Comparison of ENCODE assay signal across 14 mouse cellular contexts in the genomic region with DNA sequence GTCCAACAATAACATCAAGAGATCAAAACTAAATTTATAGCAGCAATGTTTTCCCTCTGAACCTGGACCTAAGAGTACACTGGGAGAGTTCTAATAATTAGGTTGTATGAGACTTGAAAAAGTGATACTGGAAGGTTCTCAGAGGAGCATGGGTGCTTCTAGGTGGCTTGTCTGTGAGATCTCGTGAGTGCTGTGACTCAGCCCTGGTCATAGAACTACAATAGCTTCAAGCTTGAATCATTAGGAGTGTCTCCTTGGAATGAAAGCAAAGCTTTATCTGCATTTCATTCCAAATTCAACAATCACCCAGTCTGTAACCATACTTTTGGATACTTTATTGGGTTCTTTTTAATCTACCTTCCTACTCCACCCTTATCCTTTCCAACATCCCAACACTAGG. TPM values are rescaled to one million over a fixed set of nuclear protein-coding genes. Genes with fewer than 3 reads are reported as not detected.
DNase-seq lines count a peak whose midpoint lies in the region.
"Had no signal": no experiment of that assay in that cellular context is flagged by ENCODE, and none has a peak within 500 bp of the region (broad histone marks: within the 10 kb centered on the region; RNA-seq: fewer than 3 reads in every experiment).

No protein-coding gene starts in this region.

- DNase-seq in adrenal gland, postnatal 25 days = peak; percentile 3
- no peak for DNase-seq in adrenal gland, adult 18-20 months (ENCODE audit: low spot score in 2 of 2)
- DNase-seq in 3T3-L1 (ENCODE audit: low read depth, low spot score) = peak; percentile 76
- DNase-seq in Muller cell, postnatal 12 days (ENCODE audit: inconsistent ontology term) = peak; percentile 35
- peak; percentile 2 for DNase-seq in fat pad, adult 2 months (ENCODE audit: extremely low read depth, low read depth, low spot score)
- no peak for DNase-seq in ovary, postnatal 36 days (ENCODE audit: low spot score)
- no peak for DNase-seq in cerebellum, adult 9-10 months
- no peak for DNase-seq in right cerebral cortex, postnatal 14 days
- DNase-seq: cerebellum, adult 18-20 months; cerebellum, postnatal 10 days; embryo, embryonic 11 days; forebrain, postnatal 0 days; heart, postnatal 36 days; kidney, adult 2 months had no signal

RNA-seq across cellular contexts. Expression of a gene that starts 2.6 kb away (rescaled TPM):
- total RNA-seq in adrenal gland, postnatal 25 days (2021) = 1.0 and 1.2 TPM in 2 replicates
- total RNA-seq in adrenal gland, adult 18-20 months (2021) = 1 to 10 TPM; 1.5 to 3.1 TPM

RNA-seq across cellular contexts. Expression of a gene that starts 35.4 kb away (rescaled TPM):
- 3.9 and 6.4 TPM in 2 replicates for total RNA-seq in adrenal gland, postnatal 25 days (2021)
- total RNA-seq in adrenal gland, adult 18-20 months (2021) = 1 to 10 TPM; 6.5 to 7.2 TPM

Comparison
In these comparisons a context has a peak if more than half of its experiments do, and no peak if none do; other contexts are left out.
1. DNase-seq: peak in adrenal gland, postnatal 25 days (single experiment), 3T3-L1 (single experiment), Muller cell, postnatal 12 days (single experiment) and fat pad, adult 2 months (single experiment); none in adrenal gland, adult 18-20 months (0 of 2), ovary, postnatal 36 days (single experiment), cerebellum, adult 9-10 months (single experiment) and right cerebral cortex, postnatal 14 days (single experiment).